Mouse (Mus musculus): ENCODE data around the gene Stam2. TPM values are rescaled to one million over a fixed set of nuclear protein-coding genes. Genes with fewer than 3 reads are reported as not detected.

Gene Stam2
- total and polyA plus RNA-seq, 3 experiments, result 9.3 to 20.5 (median 16.5) TPM

DNA sequence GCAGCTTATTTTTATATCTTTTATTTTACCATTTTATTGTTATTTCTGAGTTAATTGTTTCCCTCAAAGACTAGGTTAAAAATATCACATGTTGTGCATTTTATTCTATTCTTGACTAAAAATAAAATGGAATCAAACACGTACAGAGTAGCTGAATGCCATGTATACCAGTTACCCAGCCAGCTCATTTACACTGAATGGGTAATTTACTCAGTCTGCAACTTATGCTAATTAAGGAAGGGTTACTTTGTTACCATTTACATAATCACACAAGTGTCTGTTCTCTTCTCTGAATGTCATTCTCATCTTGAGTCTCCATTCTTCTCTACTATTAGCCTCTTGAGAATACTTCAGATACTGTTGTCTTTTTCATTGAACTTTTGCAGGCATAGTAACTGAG is 32.3 kb upstream of the Stam2 start:
- H3K27ac ChIP-seq (ENCODE audit: insufficient read depth, low read depth), result no peak overlapping the region
- no peaks in the 10 kb centered on the region for H3K27me3 ChIP-seq (replicated peaks)
- H3K9me3 ChIP-seq (replicated peaks; ENCODE audit: low read length), result peaks cover 2% of the 10 kb centered on the region
- no peaks in the 10 kb centered on the region for H3K79me2 ChIP-seq (replicated peaks; ENCODE audit: control insufficient read depth, extremely low read depth, insufficient read depth, poor library complexity, severe bottlenecking)
- no peaks in the 10 kb centered on the region for H3K36me3 ChIP-seq (replicated peaks in 1 of 2; ENCODE audit: control insufficient read depth in 1 of 2, insufficient read depth in 1 of 2, low read length in 1 of 2)
- H3K4me2 ChIP-seq (ENCODE audit: insufficient read depth, low read depth, poor library complexity, severe bottlenecking), result no peak overlapping the region
- DNase-seq (ENCODE audit: extremely low read depth), result peak; percentile 15
- dilution Hi-C loops (cut with MboI; ENCODE audit: extremely low pct_ligation_motif_present, extremely low pct_unique_long_range_greater_than_20kb, low sequenced_read_pairs) (no loop called here), in situ Hi-C loops (cut with MboI; ENCODE audit: low pct_ligation_motif_present, low pct_unique_long_range_greater_than_20kb, low sequenced_read_pairs) (loop anchor here (25.0 kb wide), 1 partner anchor 163 kb away; no protein-coding TSS in a partner anchor)
- no peak for TF ChIP-seq MEF2A (IDR thresholded peaks at IDR 0.05; ENCODE audit: borderline replicate concordance, low read depth, low read length)
- TF ChIP-seq USF1 (IDR thresholded peaks at IDR 0.05; ENCODE audit: low read depth, low read length), result no peak
- no peak for TF ChIP-seq RCOR1 (conservative IDR thresholded peaks at IDR 0.05; ENCODE audit: low read depth, low read length)
- no peak for TF ChIP-seq SMC3 (IDR thresholded peaks at IDR 0.05; ENCODE audit: low read depth, low read length)
- no peak for TF ChIP-seq MXI1 (IDR thresholded peaks at IDR 0.05; ENCODE audit: low read depth, low read length)
- TF ChIP-seq CHD2 (IDR thresholded peaks at IDR 0.05; ENCODE audit: low read length), result no peak
- no peak for TF ChIP-seq CTCF (conservative IDR thresholded peaks at IDR 0.05 in 1 of 2, IDR thresholded peaks at IDR 0.05 in 1 of 2; ENCODE audit: low read depth in 2 of 2, low read length in 2 of 2)
- TF ChIP-seq HCFC1 (IDR thresholded peaks at IDR 0.05; ENCODE audit: low read depth, low read length), result no peak
- TF ChIP-seq NRF1 (IDR thresholded peaks at IDR 0.05; ENCODE audit: low read depth, low read length), result no peak
- TF ChIP-seq ELF1 (IDR thresholded peaks at IDR 0.05; ENCODE audit: low read depth, low read length), result no peak
- no peak for TF ChIP-seq RAD21 (IDR thresholded peaks at IDR 0.05; ENCODE audit: low read depth, low read length)
- TF ChIP-seq JUN (IDR thresholded peaks at IDR 0.05; ENCODE audit: insufficient read depth, low read depth, low read length), result no peak
- no peak for TF ChIP-seq KAT2A (IDR thresholded peaks at IDR 0.05; ENCODE audit: insufficient replicate concordance, low read length)
- no peak for TF ChIP-seq ZKSCAN1 (IDR thresholded peaks at IDR 0.05; ENCODE audit: borderline replicate concordance, low read depth, low read length)
- TF ChIP-seq IRF4 (IDR thresholded peaks at IDR 0.05; ENCODE audit: low read depth, low read length), result no peak
- peaks cover 2 to 26% of the 10 kb centered on the region in 2 experiments; a peak in 3 of 4 replicates for H3K4me1 ChIP-seq (ENCODE audit: control insufficient read depth in 1 of 2, insufficient read depth in 2 of 2)
- H3K4me3 ChIP-seq (replicated peaks in 1 of 3; ENCODE audit: low read depth in 2 of 3, low read length in 2 of 3, poor library complexity in 1 of 3), result no peak overlapping the region
- H3K9ac ChIP-seq (ENCODE audit: insufficient read depth, low read depth), result no peak overlapping the region

GRCm38 (mm10) chr2:52772774-52773393 is 30.8 kb upstream of the Stam2 start:
- dilution Hi-C loops (cut with MboI; ENCODE audit: extremely low pct_ligation_motif_present, extremely low pct_unique_long_range_greater_than_20kb, low sequenced_read_pairs) (no loop called here), in situ Hi-C loops (cut with MboI; ENCODE audit: low pct_ligation_motif_present, low pct_unique_long_range_greater_than_20kb, low sequenced_read_pairs) (loop anchor here (25.0 kb wide), 1 partner anchor 164 kb away; no protein-coding TSS in a partner anchor)
- Histone ChIP-seq H3K4me3 (replicated peaks in 1 of 3; ENCODE audit: low read depth in 2 of 3, low read length in 2 of 3, poor library complexity in 1 of 3) (no peak overlapping the region), H3K36me3 (replicated peaks in 1 of 2; ENCODE audit: control insufficient read depth in 1 of 2, insufficient read depth in 1 of 2, low read length in 1 of 2) (no peaks in the 10 kb centered on the region), H3K4me1 (ENCODE audit: control insufficient read depth in 1 of 2, insufficient read depth in 2 of 2) (peaks cover 2 to 26% of the 10 kb centered on the region in 2 experiments; a peak in 3 of 4 replicates), H3K4me2 (ENCODE audit: insufficient read depth, low read depth, poor library complexity, severe bottlenecking) (no peak overlapping the region), H3K9me3 (replicated peaks; ENCODE audit: low read length) (no peaks in the 10 kb centered on the region), H3K27ac (ENCODE audit: insufficient read depth, low read depth) (no peak overlapping the region), H3K27me3 (replicated peaks) (no peaks in the 10 kb centered on the region), H3K79me2 (replicated peaks; ENCODE audit: control insufficient read depth, extremely low read depth, insufficient read depth, poor library complexity, severe bottlenecking) (no peaks in the 10 kb centered on the region), H3K9ac (ENCODE audit: insufficient read depth, low read depth) (no peak overlapping the region)
- DNase-seq (ENCODE audit: extremely low read depth), result no peak
- TF ChIP-seq EP300 (IDR thresholded peaks at IDR 0.05; ENCODE audit: low read length), result no peak
- TF ChIP-seq SIN3A (IDR thresholded peaks at IDR 0.05; ENCODE audit: low read length), result no peak
- no peak for TF ChIP-seq MXI1 (IDR thresholded peaks at IDR 0.05; ENCODE audit: low read depth, low read length)
- no peak for TF ChIP-seq CHD1 (IDR thresholded peaks at IDR 0.05; ENCODE audit: low read depth, low read length)
- TF ChIP-seq TCF12 (IDR thresholded peaks at IDR 0.05; ENCODE audit: low read depth, low read length), result no peak
- no peak for TF ChIP-seq PAX5 (IDR thresholded peaks at IDR 0.05; ENCODE audit: low read length)
- TF ChIP-seq RAD21 (IDR thresholded peaks at IDR 0.05; ENCODE audit: low read depth, low read length), result no peak
- TF ChIP-seq SMC3 (IDR thresholded peaks at IDR 0.05; ENCODE audit: low read depth, low read length), result no peak
- no peak for TF ChIP-seq MAFK (IDR thresholded peaks at IDR 0.05; ENCODE audit: insufficient replicate concordance, low read length)
- no peak for TF ChIP-seq GABPA (IDR thresholded peaks at IDR 0.05; ENCODE audit: insufficient replicate concordance, low read depth, low read length)
- no peak for TF ChIP-seq E2F4 (IDR thresholded peaks at IDR 0.05; ENCODE audit: insufficient replicate concordance, low read depth, low read length)
- no peak for TF ChIP-seq TBP (conservative IDR thresholded peaks at IDR 0.05; ENCODE audit: low read depth, low read length)
- no peak for TF ChIP-seq POLR2AphosphoS2 (IDR thresholded peaks at IDR 0.05; ENCODE audit: low read depth, low read length)
- TF ChIP-seq MAZ (IDR thresholded peaks at IDR 0.05; ENCODE audit: low read depth, low read length), result no peak
- no peak for TF ChIP-seq ELF1 (IDR thresholded peaks at IDR 0.05; ENCODE audit: low read depth, low read length)
